ENCODE assay signal across 15 mouse cellular contexts in genomic region chr2:17671566-17671965, GRCm38 (mm10). TPM values are rescaled to one million over a fixed set of nuclear protein-coding genes. Genes with fewer than 3 reads are reported as not detected.
DNase-seq lines count a peak whose midpoint lies in the region; ATAC-seq and TF ChIP-seq lines count a peak whose summit lies in the region.
"Had no signal": no experiment of that assay in that cellular context is flagged by ENCODE, and none has a peak within 500 bp of the region (broad histone marks: within the 10 kb centered on the region; RNA-seq: fewer than 3 reads in every experiment).

No protein-coding gene starts in this region.

- H3K9me3 ChIP-seq in forebrain, embryonic 10.5 days, result no peaks in the 10 kb centered on the region
- H3K9me3 ChIP-seq in forebrain, postnatal 0 days (ENCODE audit: low read length), result no peaks in the 10 kb centered on the region
- H3K9me3 ChIP-seq in midbrain, embryonic 11.5 days (ENCODE audit: control insufficient read depth, low read length), result no peaks in the 10 kb centered on the region
- no peaks in the 10 kb centered on the region for H3K9me3 ChIP-seq in midbrain, embryonic 14.5 days (ENCODE audit: control insufficient read depth, low read length)
- H3K9me3 ChIP-seq: embryonic facial prominence, embryonic 13.5 days; megakaryocyte, embryonic 14.5 days had no signal

- no peak overlapping the region for H3K4me2 ChIP-seq in forebrain, postnatal 0 days (ENCODE audit: low read depth)
- H3K4me2 ChIP-seq in midbrain, embryonic 11.5 days, result no peak overlapping the region
- H3K4me2 ChIP-seq in midbrain, embryonic 14.5 days (ENCODE audit: low read length), result no peak overlapping the region
- H3K4me2 ChIP-seq: embryonic facial prominence, embryonic 13.5 days had no signal

- peaks cover 34% of the 10 kb centered on the region for H3K4me1 ChIP-seq in forebrain, embryonic 10.5 days
- peaks cover 12% of the 10 kb centered on the region; the same call in 1 of the 2 replicates for H3K4me1 ChIP-seq in forebrain, postnatal 0 days (ENCODE audit: insufficient read depth)
- H3K4me1 ChIP-seq in midbrain, embryonic 11.5 days (ENCODE audit: control insufficient read depth, insufficient read depth, low read length), result peaks cover 19% of the 10 kb centered on the region
- H3K4me1 ChIP-seq in midbrain, embryonic 14.5 days (ENCODE audit: control insufficient read depth, insufficient read depth, low read length), result peaks cover 20% of the 10 kb centered on the region
- H3K4me1 ChIP-seq: megakaryocyte, embryonic 14.5 days had no signal

- no peak for TF ChIP-seq CTCF in forebrain, postnatal 0 days (IDR thresholded peaks at IDR 0.05; ENCODE audit: low read depth)

- ATAC-seq in forebrain, postnatal 0 days, result no peak
- no peak for ATAC-seq in midbrain, embryonic 11.5 days (ENCODE audit: low FRiP score)
- ATAC-seq in midbrain, embryonic 14.5 days (ENCODE audit: low FRiP score, low TSS enrichment), result no peak; the same call in 1 of the 2 replicates
- ATAC-seq in inflammation-experienced regulatory T-cells, adult 6 months, result peak; percentile 93

- peaks cover 8% of the 10 kb centered on the region; the same call in 1 of the 2 replicates for H3K27me3 ChIP-seq in forebrain, embryonic 10.5 days (ENCODE audit: poor library complexity, severe bottlenecking)
- no peaks in the 10 kb centered on the region for H3K27me3 ChIP-seq in forebrain, postnatal 0 days (ENCODE audit: insufficient read depth, low read length)
- H3K27me3 ChIP-seq in midbrain, embryonic 11.5 days (ENCODE audit: control insufficient read depth, insufficient read depth, low read length), result peaks cover 7% of the 10 kb centered on the region; the same call in 1 of the 2 replicates
- H3K27me3 ChIP-seq in midbrain, embryonic 14.5 days (ENCODE audit: control insufficient read depth, insufficient read depth, low read length), result no peaks in the 10 kb centered on the region
- H3K27me3 ChIP-seq: embryonic facial prominence, embryonic 13.5 days; megakaryocyte, embryonic 14.5 days had no signal

- H3K36me3 ChIP-seq in forebrain, embryonic 10.5 days (replicated peaks), result no peaks in the 10 kb centered on the region
- no peaks in the 10 kb centered on the region for H3K36me3 ChIP-seq in forebrain, postnatal 0 days (ENCODE audit: insufficient read depth)
- no peaks in the 10 kb centered on the region for H3K36me3 ChIP-seq in midbrain, embryonic 11.5 days (ENCODE audit: control insufficient read depth, insufficient read depth, low read length)
- H3K36me3 ChIP-seq in midbrain, embryonic 14.5 days (ENCODE audit: control insufficient read depth, insufficient read depth, low read length), result no peaks in the 10 kb centered on the region
- H3K36me3 ChIP-seq: embryonic facial prominence, embryonic 13.5 days had no signal

- no peak overlapping the region for H3K4me3 ChIP-seq in forebrain, embryonic 10.5 days
- no peak overlapping the region for H3K4me3 ChIP-seq in forebrain, postnatal 0 days (ENCODE audit: low read depth, low read length)
- no peak overlapping the region for H3K4me3 ChIP-seq in midbrain, embryonic 11.5 days (ENCODE audit: low read depth, low read length)
- H3K4me3 ChIP-seq in midbrain, embryonic 14.5 days (replicated peaks; ENCODE audit: low read depth, low read length), result no peak overlapping the region
- H3K4me3 ChIP-seq: embryonic facial prominence, embryonic 13.5 days; left cerebral cortex, adult 2 months; megakaryocyte, embryonic 14.5 days had no signal

- WGBS in forebrain, embryonic 10.5 days, result 85% methylated on average over 8 of the region's 8 CpGs
- WGBS in forebrain, postnatal 0 days, result 78% methylated on average over 8 of the region's 8 CpGs
- WGBS in midbrain, embryonic 11.5 days, result 75% methylated on average over 8 of the region's 8 CpGs
- WGBS in midbrain, embryonic 14.5 days, result 74% methylated on average over 8 of the region's 8 CpGs

- peak overlapping the region; percentile 72; the same call in 1 of the 2 replicates for H3K27ac ChIP-seq in forebrain, embryonic 10.5 days
- no peak overlapping the region for H3K27ac ChIP-seq in forebrain, postnatal 0 days (ENCODE audit: low read depth, low read length)
- H3K27ac ChIP-seq in midbrain, embryonic 11.5 days (ENCODE audit: low read depth, low read length), result no peak overlapping the region
- no peak overlapping the region for H3K27ac ChIP-seq in midbrain, embryonic 14.5 days (replicated peaks; ENCODE audit: low read depth, low read length)
- H3K27ac ChIP-seq: embryonic facial prominence, embryonic 13.5 days; left cerebral cortex, adult 2 months had no signal

- H3K9ac ChIP-seq in forebrain, postnatal 0 days, result no peak overlapping the region
- no peak overlapping the region for H3K9ac ChIP-seq in midbrain, embryonic 11.5 days (ENCODE audit: low read length)
- H3K9ac ChIP-seq in midbrain, embryonic 14.5 days (replicated peaks; ENCODE audit: low read length), result no peak overlapping the region
- H3K9ac ChIP-seq: embryonic facial prominence, embryonic 13.5 days had no signal

- no peak for DNase-seq in forebrain, embryonic 10.5 days (ENCODE audit: extremely low spot score, low spot score)
- DNase-seq in forebrain, postnatal 0 days, result no peak
- peak; percentile 69 for DNase-seq in midbrain, embryonic 11.5 days (ENCODE audit: low spot score, missing footprints)
- DNase-seq in midbrain, embryonic 14.5 days, result no peak
- DNase-seq in thymus, postnatal 25 days, result peak; percentile 39
- DNase-seq in right cerebral cortex, postnatal 10 days (ENCODE audit: low spot score in 2 of 2), result no peak
- no peak for DNase-seq in ovary, postnatal 10 days (ENCODE audit: low spot score)
- DNase-seq: adrenal gland, postnatal 36 days; cerebellum, adult 11 months; kidney, postnatal 36 days; lung, adult 18-20 months had no signal

RNA-seq across cellular contexts. Expression of gene Nebl, which starts 59.7 kb away (rescaled TPM):
- 3.6 and 5.1 TPM in 2 replicates for polyA plus RNA-seq in forebrain, embryonic 10.5 days (2016; fragmentation: Nextera tagmentation; extraction: Ambion mirVana)
- 19.9 and 27.8 TPM in 2 replicates for total RNA-seq in forebrain, postnatal 0 days (2014; rRNA removed)
- 3.9 and 9.2 TPM in 2 replicates for polyA plus RNA-seq in forebrain, postnatal 0 days (2015; fragmentation: Nextera tagmentation; extraction: Ambion mirVana)
- 2.7 and 2.8 TPM in 2 replicates for polyA plus RNA-seq in midbrain, embryonic 11.5 days (2014; fragmentation: Nextera tagmentation; extraction: Ambion mirVana)
- polyA plus RNA-seq in midbrain, embryonic 14.5 days (2014; fragmentation: Nextera tagmentation; extraction: Ambion mirVana), result 6.7 and 7.0 TPM in 2 replicates
- 10 to 100 TPM; 13.5 to 17.4 (median 14.3) TPM for polyA plus RNA-seq in inflammation-experienced regulatory T-cells, adult 6 months (2017; shearing (Covaris generic))

Comparison
In these comparisons a context has a peak if more than half of its experiments do, and no peak if none do; other contexts are left out.
1. DNase-seq: peak in midbrain, embryonic 11.5 days (single experiment) and thymus, postnatal 25 days (single experiment); none in forebrain, embryonic 10.5 days (single experiment), forebrain, postnatal 0 days (single experiment), midbrain, embryonic 14.5 days (single experiment), right cerebral cortex, postnatal 10 days (0 of 2) and ovary, postnatal 10 days (single experiment).